7 mouse cellular contexts compared by ENCODE assay signal in genomic region chr1:51289620-51290445, GRCm38 (mm10). TPM values are rescaled to one million over a fixed set of nuclear protein-coding genes. Genes with fewer than 3 reads are reported as not detected.
DNase-seq lines count a peak whose midpoint lies in the region; ATAC-seq and TF ChIP-seq lines count a peak whose summit lies in the region.

No protein-coding gene starts in this region.

- H3K4me3 ChIP-seq in heart, adult 2 months = peak overlapping the region; percentile 82
- peak overlapping the region; percentile 32 for H3K4me3 ChIP-seq in kidney, embryonic 15.5 days (replicated peaks)

- 8% methylated on average over 17 of the region's 17 CpGs for WGBS in heart, adult 2 months
- WGBS in kidney, embryonic 15.5 days = 68% methylated on average over 17 of the region's 17 CpGs

- peaks cover 3% of the 10 kb centered on the region for H3K4me1 ChIP-seq in heart, adult 2 months (ENCODE audit: control insufficient read depth, insufficient read depth, low read length)
- peaks cover 26% of the 10 kb centered on the region for H3K4me1 ChIP-seq in kidney, embryonic 15.5 days

- H3K36me3 ChIP-seq in heart, adult 2 months (ENCODE audit: control insufficient read depth, insufficient read depth, low read length) = peaks cover 19% of the 10 kb centered on the region
- no peaks in the 10 kb centered on the region for H3K36me3 ChIP-seq in kidney, embryonic 15.5 days

- H3K79me2 ChIP-seq in heart, adult 2 months (replicated peaks; ENCODE audit: control insufficient read depth, insufficient read depth, low read length) = peaks cover 3% of the 10 kb centered on the region; the same call in 1 of the 2 replicates

- no peaks in the 10 kb centered on the region for H3K9me3 ChIP-seq in kidney, embryonic 15.5 days (replicated peaks)

- TF ChIP-seq CTCF in heart, adult 2 months (IDR thresholded peaks at IDR 0.05) = no peak

- TF ChIP-seq POLR2A in heart, adult 2 months (IDR thresholded peaks at IDR 0.05; ENCODE audit: insufficient read depth, low read depth, low read length) = no peak

- H3K9ac ChIP-seq in heart, adult 2 months (ENCODE audit: low read depth, low read length) = peak overlapping the region; percentile 94
- H3K9ac ChIP-seq in kidney, embryonic 15.5 days = no peak overlapping the region

- intact Hi-C loops in heart, adult 2 months (cut with DNase I) = loop anchor here (1.0 to 5.0 kb wide), 3 partner anchors 25 to 183 kb away; no protein-coding TSS in a partner anchor

- peak; percentile 31 for DNase-seq in urinary bladder, adult 2 months (ENCODE audit: low spot score)
- DNase-seq in urinary bladder, postnatal 10 days (ENCODE audit: low spot score) = no peak
- peak; percentile 65 to 67 for DNase-seq in heart, adult 2 months
- DNase-seq in lung, postnatal 4 days = peak; percentile 39 to 51
- DNase-seq in c-Kit-positive CD71-positive TER-119-positive erythroid progenitor cells, embryonic 14.5 days (ENCODE audit: low spot score) = no peak
- DNase-seq in thymus, postnatal 4 days = no peak

- ATAC-seq in kidney, embryonic 15.5 days (replicated peaks; ENCODE audit: low FRiP score) = peak; percentile 73

- no peaks in the 10 kb centered on the region for H3K27me3 ChIP-seq in heart, adult 2 months (ENCODE audit: control insufficient read depth, insufficient read depth, low read length)
- no peaks in the 10 kb centered on the region for H3K27me3 ChIP-seq in kidney, embryonic 15.5 days

- no peak for TF ChIP-seq EP300 in heart, adult 2 months (IDR thresholded peaks at IDR 0.05; ENCODE audit: insufficient read depth, low read depth, low read length)

- H3K4me2 ChIP-seq in kidney, embryonic 15.5 days = peak overlapping the region; percentile 50

- H3K27ac ChIP-seq in heart, adult 2 months = peak overlapping the region; percentile 97
- peak overlapping the region; percentile 78 for H3K27ac ChIP-seq in kidney, embryonic 15.5 days

RNA-seq across cellular contexts. Expression of gene Cavin2, which starts 0.9 kb away (rescaled TPM):
- 99.9 and 102 TPM in 2 replicates for polyA plus RNA-seq in urinary bladder, adult 2 months (2012; rRNA removed)
- total RNA-seq in heart, adult 2 months (2021) = 100 to 1,000 TPM; 119 to 122 TPM
- polyA plus RNA-seq in heart, adult 2 months (2012; rRNA removed) = 72.1 and 97.0 TPM in 2 replicates
- 28.9 and 33.3 TPM in 2 replicates for polyA plus RNA-seq in kidney, embryonic 15.5 days (2015; fragmentation: Nextera tagmentation; extraction: Ambion mirVana)

Comparison
In these comparisons a context has a peak if more than half of its experiments do, and no peak if none do; other contexts are left out.
1. DNase-seq: peak in urinary bladder, adult 2 months (single experiment), heart, adult 2 months (2 of 2) and lung, postnatal 4 days (2 of 2); none in urinary bladder, postnatal 10 days (single experiment), c-Kit-positive CD71-positive TER-119-positive erythroid progenitor cells, embryonic 14.5 days (single experiment) and thymus, postnatal 4 days (single experiment).